Mouse (Mus musculus): Measurements from ENCODE around the gene Efna5.

- TF ChIP-seq POLR2A (IDR thresholded peaks at IDR 0.05; ENCODE audit: extremely low read depth, insufficient read depth, low read length), result no peak
- TF ChIP-seq CTCF (IDR thresholded peaks at IDR 0.05; ENCODE audit: low read depth, low read length), result no peak
Observed at GRCm38 (mm10) chr17:62747381-62747780, 133.7 kb downstream of the Efna5 start.
